Mouse (Mus musculus): Measurements from ENCODE around the gene Adamts6. TPM values are rescaled to one million over a fixed set of nuclear protein-coding genes. Genes with fewer than 3 reads are reported as not detected.
A peak's percentile ranks its signal among the peaks of the same experiment; 100 is the strongest.

Gene Adamts6
- polyA plus RNA-seq, 1 experiment from 2014 or later = 4.5 TPM

DNA sequence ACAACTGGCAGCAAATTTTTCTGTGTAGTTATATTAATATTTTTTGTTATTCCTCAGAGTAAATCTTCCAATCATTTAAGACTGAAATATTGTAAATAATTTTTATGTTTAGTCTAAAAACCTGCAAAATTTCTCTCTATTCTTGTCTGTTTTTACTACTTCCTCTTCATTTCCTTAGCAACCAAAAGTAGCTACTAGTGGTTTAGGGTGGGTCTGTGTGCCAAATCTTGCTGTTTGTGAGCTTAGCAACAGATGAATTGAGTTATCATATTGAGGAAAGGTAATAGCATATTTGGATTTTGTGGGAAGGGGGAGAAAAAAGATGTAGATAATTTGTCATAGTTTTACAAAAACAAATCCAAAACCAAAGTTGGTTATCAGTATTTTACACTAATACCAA is 1.5 kb downstream of the Adamts6 start:
- ATAC-seq (ENCODE audit: insufficient read depth) (no peak), DNase-seq (peak; percentile 21)
- TF ChIP-seq CTCF (IDR thresholded peaks at IDR 0.05; ENCODE audit: low read depth) = no peak
- Histone ChIP-seq H3K4me1 (ENCODE audit: insufficient read depth) (no peaks in the 10 kb centered on the region), H3K27ac (ENCODE audit: low read depth) (peak overlapping the region; percentile 83; the same call in 1 of the 2 replicates), H3K36me3 (ENCODE audit: insufficient read depth) (no peaks in the 10 kb centered on the region), H3K9me3 (ENCODE audit: low read depth, low read length) (no peaks in the 10 kb centered on the region), H3K9ac (no peak overlapping the region), H3K4me2 (peak overlapping the region; percentile 77), H3K27me3 (ENCODE audit: insufficient read depth, low read length) (no peaks in the 10 kb centered on the region), H3K4me3 (ENCODE audit: low read depth, low read length) (peak overlapping the region; percentile 44)

- H3K27me3 ChIP-seq (ENCODE audit: insufficient read depth, low read length) = no peaks in the 10 kb centered on the region
- TF ChIP-seq CTCF (IDR thresholded peaks at IDR 0.05; ENCODE audit: low read depth) = no peak
- no peaks in the 10 kb centered on the region for H3K9me3 ChIP-seq (ENCODE audit: low read depth, low read length)
- H3K4me1 ChIP-seq (ENCODE audit: insufficient read depth) = no peaks in the 10 kb centered on the region
- 82% methylated on average over 1 of the region's 1 CpGs for WGBS
- ATAC-seq (ENCODE audit: insufficient read depth) (no peak), DNase-seq (no peak)
- H3K36me3 ChIP-seq (ENCODE audit: insufficient read depth) = 0 out of 2 replicates have a peak, but pooled peaks cover 6% of the 10 kb centered on the region
- no peak overlapping the region for H3K4me3 ChIP-seq (ENCODE audit: low read depth, low read length)
- no peak overlapping the region for H3K9ac ChIP-seq
- H3K4me2 ChIP-seq = no peak overlapping the region
- no peak overlapping the region for H3K27ac ChIP-seq (ENCODE audit: low read depth)
These were observed 7.8 kb downstream of the Adamts6 start for GRCm38 (mm10) chr13:104295472-104295871.

- Histone ChIP-seq H3K27ac (ENCODE audit: low read depth) (peak overlapping the region; percentile 69), H3K27me3 (ENCODE audit: insufficient read depth, low read length) (no peaks in the 10 kb centered on the region), H3K9ac (no peak overlapping the region), H3K36me3 (ENCODE audit: insufficient read depth) (no peaks in the 10 kb centered on the region), H3K4me3 (ENCODE audit: low read depth, low read length) (no peak overlapping the region), H3K9me3 (ENCODE audit: low read depth, low read length) (no peaks in the 10 kb centered on the region), H3K4me1 (ENCODE audit: insufficient read depth) (no peaks in the 10 kb centered on the region), H3K4me2 (no peak overlapping the region)
- 72% methylated on average over 3 of the region's 3 CpGs for WGBS
- TF ChIP-seq CTCF (IDR thresholded peaks at IDR 0.05; ENCODE audit: low read depth) = no peak
- no peak for DNase-seq
- peak; percentile 82 for ATAC-seq (ENCODE audit: insufficient read depth)
These were observed 41.7 kb downstream of the Adamts6 start for GRCm38 (mm10) chr13:104329336-104329735.

- Histone ChIP-seq H3K9me3 (ENCODE audit: low read depth, low read length) (no peaks in the 10 kb centered on the region), H3K4me2 (no peak overlapping the region), H3K9ac (no peak overlapping the region), H3K4me1 (ENCODE audit: insufficient read depth) (no peaks in the 10 kb centered on the region), H3K36me3 (ENCODE audit: insufficient read depth) (no peaks in the 10 kb centered on the region), H3K27ac (ENCODE audit: low read depth) (peak overlapping the region; percentile 44; the same call in 1 of the 2 replicates), H3K27me3 (ENCODE audit: insufficient read depth, low read length) (no peaks in the 10 kb centered on the region), H3K4me3 (ENCODE audit: low read depth, low read length) (no peak overlapping the region)
- ATAC-seq (ENCODE audit: insufficient read depth) (peak; percentile 99), DNase-seq (peak; percentile 87)
- WGBS = 47% methylated on average over 2 of the region's 2 CpGs
- no peak for TF ChIP-seq CTCF (IDR thresholded peaks at IDR 0.05; ENCODE audit: low read depth)
These were observed 42.1 kb downstream of the Adamts6 start for GRCm38 (mm10) chr13:104329742-104330141.

- no peak for ATAC-seq (ENCODE audit: insufficient read depth)
- Histone ChIP-seq H3K9ac (no peak overlapping the region), H3K36me3 (ENCODE audit: insufficient read depth) (no peaks in the 10 kb centered on the region), H3K4me2 (no peak overlapping the region), H3K4me3 (ENCODE audit: low read depth, low read length) (no peak overlapping the region), H3K27me3 (ENCODE audit: insufficient read depth, low read length) (no peaks in the 10 kb centered on the region), H3K9me3 (ENCODE audit: low read depth, low read length) (no peaks in the 10 kb centered on the region), H3K4me1 (ENCODE audit: insufficient read depth) (no peaks in the 10 kb centered on the region), H3K27ac (ENCODE audit: low read depth) (no peak overlapping the region)
- DNase-seq = no peak
- 43% methylated on average over 5 of the region's 5 CpGs for WGBS
- no peak for TF ChIP-seq CTCF (IDR thresholded peaks at IDR 0.05; ENCODE audit: low read depth)
These were observed 65.0 kb downstream of the Adamts6 start for GRCm38 (mm10) chr13:104352590-104352989.

DNA sequence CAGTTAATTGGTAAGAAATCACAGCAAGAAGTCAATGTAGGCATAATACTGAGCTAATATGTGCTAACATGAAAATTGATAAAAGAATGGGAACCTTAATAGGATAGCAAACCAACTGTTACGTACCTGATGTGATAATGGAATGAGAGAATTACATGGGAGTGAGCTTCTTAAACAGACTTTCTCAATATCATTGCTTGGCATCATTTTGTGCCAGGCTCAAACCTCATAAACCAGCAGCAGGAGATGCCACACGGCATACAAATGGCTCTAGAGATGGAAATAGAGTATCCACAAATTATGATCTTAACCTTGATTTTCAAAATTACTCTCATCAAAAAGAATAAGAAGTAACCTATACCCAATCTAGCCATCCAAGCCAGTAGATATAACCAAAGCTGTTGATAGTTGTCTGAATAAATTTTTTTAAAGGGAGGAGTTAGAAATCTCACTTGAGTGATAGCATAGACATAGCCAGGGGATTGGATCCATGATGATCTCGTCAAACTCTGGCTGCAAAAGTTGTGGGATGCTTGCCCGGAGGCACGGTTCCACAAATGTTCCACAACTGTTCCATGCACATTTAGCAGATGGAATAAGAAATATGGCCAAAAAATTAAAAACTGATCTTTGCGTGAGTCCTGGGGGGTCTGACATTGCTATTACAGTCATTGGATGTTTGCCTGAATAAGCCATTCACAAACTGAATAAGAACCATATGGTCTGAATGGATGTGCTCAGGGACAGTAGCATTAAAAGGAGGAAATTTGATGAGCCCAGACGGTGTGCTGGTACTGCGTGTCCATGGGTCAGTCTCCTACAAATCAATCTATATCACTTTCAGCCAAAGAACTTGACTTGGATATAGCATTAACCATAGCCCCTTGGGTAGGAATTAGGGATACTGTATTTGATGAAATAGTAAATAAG is 106.1 kb downstream of the Adamts6 start:
- H3K4me2 ChIP-seq = no peak overlapping the region
- no peak for TF ChIP-seq CTCF (IDR thresholded peaks at IDR 0.05; ENCODE audit: low read depth)
- H3K4me3 ChIP-seq (ENCODE audit: low read depth, low read length) = no peak overlapping the region
- H3K27ac ChIP-seq (ENCODE audit: low read depth) = no peak overlapping the region
- no peaks in the 10 kb centered on the region for H3K4me1 ChIP-seq (ENCODE audit: insufficient read depth)
- 80% methylated on average over 8 of the region's 8 CpGs for WGBS
- H3K9ac ChIP-seq = no peak overlapping the region
- H3K27me3 ChIP-seq (ENCODE audit: insufficient read depth, low read length) = no peaks in the 10 kb centered on the region
- DNase-seq (peak; percentile 5), ATAC-seq (ENCODE audit: insufficient read depth) (0 out of 2 replicates have a peak, but pooled peaks have one; percentile 28)
- H3K36me3 ChIP-seq (ENCODE audit: insufficient read depth) = no peaks in the 10 kb centered on the region
- H3K9me3 ChIP-seq (ENCODE audit: low read depth, low read length) = no peaks in the 10 kb centered on the region

DNA sequence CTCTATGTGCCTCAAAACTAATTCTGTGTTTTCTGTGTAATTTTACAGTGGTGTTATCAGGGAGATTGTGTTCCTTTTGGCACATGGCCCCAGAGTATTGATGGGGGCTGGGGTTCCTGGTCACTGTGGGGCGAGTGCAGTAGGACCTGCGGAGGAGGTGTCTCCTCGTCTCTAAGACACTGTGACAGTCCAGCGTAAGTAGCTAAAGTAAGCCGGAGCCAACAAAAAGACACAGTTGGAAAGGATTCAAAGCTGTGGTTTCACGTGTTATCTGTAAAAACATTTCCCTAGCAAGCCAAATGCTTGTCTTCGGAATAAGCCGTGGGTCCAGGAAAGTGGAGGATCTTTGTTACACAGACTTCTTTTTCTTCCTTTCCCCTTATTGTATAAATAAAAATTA is 110.2 kb downstream of the Adamts6 start:
- DNase-seq = peak; percentile 82
- TF ChIP-seq CTCF (IDR thresholded peaks at IDR 0.05; ENCODE audit: low read depth) = no peak
- Histone ChIP-seq H3K9ac (no peak overlapping the region), H3K4me3 (ENCODE audit: low read depth, low read length) (no peak overlapping the region), H3K9me3 (ENCODE audit: low read depth, low read length) (no peaks in the 10 kb centered on the region), H3K36me3 (ENCODE audit: insufficient read depth) (no peaks in the 10 kb centered on the region), H3K4me1 (ENCODE audit: insufficient read depth) (no peaks in the 10 kb centered on the region), H3K27ac (ENCODE audit: low read depth) (no peak overlapping the region), H3K4me2 (no peak overlapping the region), H3K27me3 (ENCODE audit: insufficient read depth, low read length) (no peaks in the 10 kb centered on the region)
- ATAC-seq (ENCODE audit: insufficient read depth) = peak; percentile 77; the same call in 1 of the 2 replicates
- 43% methylated on average over 8 of the region's 8 CpGs for WGBS
